ENCODE assay signal across 17 mouse cellular contexts in the genomic region with DNA sequence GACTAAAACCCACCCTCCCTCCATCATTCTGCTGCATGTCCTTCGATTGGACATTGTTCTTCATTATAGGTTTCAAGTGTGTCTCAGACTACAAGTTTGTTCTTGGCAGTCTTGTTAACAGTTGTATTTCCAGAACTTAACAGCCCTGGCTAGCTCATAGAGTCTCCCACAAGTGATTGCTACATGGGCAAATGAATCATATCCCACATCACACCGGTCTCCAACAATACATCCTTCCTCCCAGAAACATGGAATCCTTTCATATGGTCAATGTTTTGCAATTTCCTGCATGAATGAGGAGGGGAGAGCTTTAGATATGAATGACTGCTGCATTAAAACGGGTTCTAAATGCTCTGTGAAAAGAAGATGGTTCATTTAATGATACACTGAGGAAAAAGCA.
"Had no signal": no experiment of that assay in that cellular context is flagged by ENCODE, and none has a peak within 500 bp of the region (broad histone marks: within the 10 kb centered on the region; RNA-seq: fewer than 3 reads in every experiment).

No protein-coding gene starts in this region.

- H3K27me3 ChIP-seq: kidney, embryonic 15.5 days; limb, embryonic 15.5 days; midbrain, embryonic 15.5 days; neural tube, embryonic 13.5 days had no signal

- H3K36me3 ChIP-seq: kidney, embryonic 15.5 days; limb, embryonic 12.5 days; limb, embryonic 15.5 days; midbrain, embryonic 15.5 days; neural tube, embryonic 13.5 days had no signal

- ATAC-seq: liver, postnatal 0 days; lung, postnatal 0 days; midbrain, embryonic 15.5 days had no signal

- H3K27ac ChIP-seq: kidney, embryonic 15.5 days; limb, embryonic 12.5 days; limb, embryonic 15.5 days; liver, embryonic 14.5 days; midbrain, embryonic 15.5 days; neural tube, embryonic 13.5 days had no signal

- DNase-seq: kidney, adult 8-10 months; kidney, postnatal 10 days; kidney, postnatal 36 days; left cerebral cortex, postnatal 4 days; liver, postnatal 0 days; lung, embryonic 14.5 days; thymus, adult 18-20 months; thymus, postnatal 36 days had no signal

- H3K4me2 ChIP-seq: kidney, embryonic 15.5 days; limb, embryonic 12.5 days; limb, embryonic 15.5 days; liver, embryonic 11.5 days; lung, embryonic 14.5 days; midbrain, embryonic 11.5 days; midbrain, embryonic 15.5 days; neural tube, embryonic 13.5 days had no signal

- H3K4me3 ChIP-seq: kidney, embryonic 15.5 days; limb, embryonic 12.5 days; limb, embryonic 15.5 days; midbrain, embryonic 15.5 days; neural tube, embryonic 13.5 days had no signal
